Mouse (Mus musculus) kidney, embryonic 16.5 days (tissue): ENCODE measurements at regions not wholly inside any gene's neighbourhood (a gene's known extent, or its start where the extent isn't known, plus 50 kb on each side); places are given as distances from the start of the nearest gene placed in this dataset. TPM values are rescaled to one million over a fixed set of nuclear protein-coding genes. Genes with fewer than 3 reads are reported as not detected.

ENCODE experiments used
- ATAC-seq: fragments of 200-750 bp; cut with Nextera tagmentation; 2 replicates; pipeline ENCODE4 v1.8.0; 2017; ENCODE audit warnings: moderate TSS enrichment; ENCODE audit not compliant: low FRiP score, low TSS enrichment
- H3K27ac ChIP-seq: fragments of 300-500 bp; sonication (generic); 2 replicates; pipeline ENCODE4 v1.5.1; 2014; ENCODE audit warnings: low read length
- H3K27me3 ChIP-seq: fragments of 300-500 bp; sonication (generic); 2 replicates; pipeline ENCODE4 v1.6.1; 2014; ENCODE audit warnings: low read length, control low read depth, mixed read lengths; ENCODE audit not compliant: insufficient read depth
- H3K36me3 ChIP-seq: fragments of 300-500 bp; sonication (generic); 2 replicates; pipeline ENCODE4 v1.6.1; 2014; ENCODE audit warnings: low read length, control low read depth, mixed read lengths; ENCODE audit not compliant: insufficient read depth
- H3K4me1 ChIP-seq: fragments of 300-500 bp; sonication (generic); 2 replicates; pipeline ENCODE4 v1.6.1; 2014; ENCODE audit warnings: low read length, control low read depth, mixed read lengths; ENCODE audit not compliant: insufficient read depth
- H3K4me2 ChIP-seq: fragments of 300-500 bp; sonication (generic); replicated peaks from 2 replicates; pipeline ENCODE4 v1.6.1; 2014; ENCODE audit warnings: low read depth, low read length
- H3K4me3 ChIP-seq: fragments of 300-500 bp; sonication (generic); 2 replicates; pipeline ENCODE4 v1.5.1; 2014; ENCODE audit warnings: mild to moderate bottlenecking, low read length
- H3K9ac ChIP-seq: fragments of 300-500 bp; sonication (generic); replicated peaks from 2 replicates; pipeline ENCODE4 v1.6.1; 2014; ENCODE audit warnings: low read length
- H3K9me3 ChIP-seq: fragments of 300-500 bp; sonication (generic); 2 replicates; pipeline ENCODE4 v1.6.1; 2016; ENCODE audit warnings: low read length, control low read depth
- WGBS: fragments of 180-500 bp; shearing (Covaris S2); extraction: QIAGEN DNeasy Blood & Tissue Kit; methylation state at CpG from one replicate; pipeline ENCODE4 v1.1.7; 2014; 5-methylcytosine and 5-hydroxymethylcytosine counted together
- microRNA-seq: library from miRNA; unstranded; fragments of <30 nt; microRNA quantifications from one replicate; pipeline ENCODE4, GENCODE M21; 2016

DNA sequence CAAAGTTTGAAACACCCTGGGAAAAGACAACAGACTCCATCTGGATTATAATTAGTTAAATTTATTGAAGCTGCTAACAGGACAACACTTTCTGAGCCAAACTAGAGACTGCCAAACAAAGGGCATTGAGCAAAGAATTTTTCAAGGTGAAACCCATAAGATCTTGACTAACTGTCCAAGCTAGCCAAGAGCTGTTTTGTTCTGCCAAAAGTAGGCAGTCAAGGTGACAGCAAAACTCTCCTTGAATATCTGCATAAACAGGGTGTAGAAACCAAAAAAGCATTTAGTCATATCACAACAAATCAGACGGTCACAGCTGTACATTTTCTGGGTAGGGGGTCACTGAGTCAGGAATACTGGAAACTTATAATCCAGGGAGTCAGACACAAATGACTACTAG is 368.1 kb upstream of the Ddx18 start:
- H3K4me1 ChIP-seq: no peaks in the 10 kb centered on the region
- H3K4me2 ChIP-seq: no peak overlapping the region
- no peaks in the 10 kb centered on the region for H3K9me3 ChIP-seq
- H3K27ac ChIP-seq: no peak overlapping the region
- H3K9ac ChIP-seq: no peak overlapping the region
- ATAC-seq: no peak
- no peaks in the 10 kb centered on the region for H3K27me3 ChIP-seq
- no peak overlapping the region for H3K4me3 ChIP-seq
- H3K36me3 ChIP-seq: no peaks in the 10 kb centered on the region
- 61% methylated on average over 1 of the region's 1 CpGs for WGBS

Small RNA genes in the stretch of these regions (microRNA-seq; reads per million reads assigned to microRNA genes)
- gene Gm26472: not detected
